Mouse (Mus musculus) forebrain, embryonic 13.5 days (tissue): Measurements from ENCODE around the gene Hist2h2be. TPM values are rescaled to one million over a fixed set of nuclear protein-coding genes. Genes with fewer than 3 reads are reported as not detected.
"Not testable (repeated sequence)": the region's sequence is repeated elsewhere in the genome, so short reads cannot be mapped to it uniquely, and the experiment has no call there.

Experiments used
- ATAC-seq: fragments of 200-750 bp; cut with Nextera tagmentation; 2 replicates; pipeline ENCODE4 v1.8.0; 2017
- H3K27ac ChIP-seq: fragments of 300-500 bp; sonication (generic); 2 replicates; pipeline ENCODE4 v1.5.1; 2015; ENCODE audit warnings: inconsistent platforms, mild to moderate bottlenecking, moderate library complexity
- H3K27me3 ChIP-seq: fragments of 300-500 bp; sonication (generic); 2 replicates; pipeline ENCODE4 v1.6.1; 2015; ENCODE audit warnings: mild to moderate bottlenecking, inconsistent platforms
- H3K36me3 ChIP-seq: fragments of 300-500 bp; sonication (generic); 2 replicates; pipeline ENCODE4 v1.6.1; 2015; ENCODE audit warnings: mild to moderate bottlenecking, inconsistent platforms; ENCODE audit not compliant: poor library complexity, severe bottlenecking
- H3K4me1 ChIP-seq: fragments of 300-500 bp; sonication (generic); 2 replicates; pipeline ENCODE4 v1.6.1; 2015; ENCODE audit warnings: inconsistent platforms
- H3K4me2 ChIP-seq: fragments of 300-500 bp; sonication (generic); 2 replicates; pipeline ENCODE4 v1.6.1; 2015; ENCODE audit warnings: inconsistent platforms, mild to moderate bottlenecking, moderate library complexity
- H3K4me3 ChIP-seq: fragments of 300-500 bp; sonication (generic); 2 replicates; pipeline ENCODE4 v1.5.1; 2015; ENCODE audit warnings: mild to moderate bottlenecking, inconsistent platforms
- H3K9ac ChIP-seq: fragments of 300-500 bp; sonication (generic); 2 replicates; pipeline ENCODE4 v1.6.1; 2015; ENCODE audit warnings: mild to moderate bottlenecking, inconsistent platforms
- H3K9me3 ChIP-seq: fragments of 300-500 bp; sonication (generic); replicated peaks from 2 replicates; pipeline ENCODE4 v1.6.1; 2016; ENCODE audit warnings: inconsistent platforms
- WGBS: fragments of 180-500 bp; shearing (Covaris S2); methylation state at CpG from one replicate; pipeline ENCODE4 v1.1.7; 2015; 5-methylcytosine and 5-hydroxymethylcytosine counted together
- polyA plus RNA-seq: library from polyadenylated mRNA; unstranded; fragments of >200 nt; fragmentation: Nextera tagmentation; extraction: Ambion mirVana; gene quantifications from 2 replicates; pipeline ENCODE4 v1.2.1, GENCODE M21; 2015

Hist2h2be gene
- polyA plus RNA-seq, 1 experiment from 2014 or later: 11.0 TPM

GRCm38 (mm10) chr3:96181510-96182381 is 39.2 kb upstream of the Hist2h2be start:
- peak; percentile 39; the same call in 1 of the 2 replicates for ATAC-seq
- Histone ChIP-seq H3K9ac (peak overlapping the region; percentile 84), H3K27me3 (no peaks in the 10 kb centered on the region), H3K4me3 (peak overlapping the region; percentile 59), H3K27ac (0 out of 2 replicates have a peak overlapping the region, but pooled peaks have one; percentile 48), H3K9me3 (no peaks in the 10 kb centered on the region), H3K36me3 (peaks cover 27% of the 10 kb centered on the region), H3K4me2 (peak overlapping the region; percentile 78), H3K4me1 (peaks cover 23% of the 10 kb centered on the region)
- 43% methylated on average over 12 of the region's 12 CpGs for WGBS

DNA sequence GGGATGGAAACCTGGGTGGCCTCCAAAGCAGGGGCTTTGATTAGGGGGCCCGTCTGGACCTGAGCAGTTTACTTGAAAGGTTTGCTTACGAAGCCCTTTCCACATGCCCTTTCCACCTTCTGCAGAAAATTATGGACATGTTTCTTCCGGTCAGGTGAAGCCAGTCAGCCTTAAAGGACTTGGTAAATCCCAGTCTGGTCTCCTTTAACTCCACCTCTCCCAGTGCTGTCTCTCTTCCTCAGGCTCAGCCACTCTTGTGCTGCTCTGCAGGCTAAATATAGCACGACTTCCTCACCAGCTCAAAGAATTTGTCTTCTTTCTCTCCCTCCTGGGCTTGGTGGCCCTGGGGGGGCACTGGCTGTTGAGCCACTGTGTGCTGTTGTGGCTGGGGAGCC is 38.5 kb upstream of the Hist2h2be start:
- no peaks in the 10 kb centered on the region for H3K9me3 ChIP-seq
- peaks cover 26% of the 10 kb centered on the region for H3K36me3 ChIP-seq
- H3K27ac ChIP-seq: 0 out of 2 replicates have a peak overlapping the region, but pooled peaks have one; percentile 48
- ATAC-seq: no peak
- H3K4me1 ChIP-seq: peaks cover 23% of the 10 kb centered on the region
- peak overlapping the region; percentile 59 for H3K4me3 ChIP-seq
- H3K27me3 ChIP-seq: no peaks in the 10 kb centered on the region
- H3K4me2 ChIP-seq: peak overlapping the region; percentile 78
- peak overlapping the region; percentile 84 for H3K9ac ChIP-seq
- 26% methylated on average over 4 of the region's 4 CpGs for WGBS

- H3K27me3 ChIP-seq: no peaks in the 10 kb centered on the region
- H3K4me3 ChIP-seq: no peak overlapping the region
- 67% methylated on average over 12 of the region's 12 CpGs for WGBS
- no peak overlapping the region for H3K27ac ChIP-seq
- no peaks in the 10 kb centered on the region for H3K9me3 ChIP-seq
- H3K4me2 ChIP-seq: no peak overlapping the region
- H3K4me1 ChIP-seq: peaks cover 12% of the 10 kb centered on the region
- H3K9ac ChIP-seq: 0 out of 2 replicates have a peak overlapping the region, but pooled peaks have one; percentile 6
- no peak for ATAC-seq
- peaks cover 45% of the 10 kb centered on the region for H3K36me3 ChIP-seq
Observed at GRCm38 (mm10) chr3:96192977-96193376, 27.9 kb upstream of the Hist2h2be start.

DNA sequence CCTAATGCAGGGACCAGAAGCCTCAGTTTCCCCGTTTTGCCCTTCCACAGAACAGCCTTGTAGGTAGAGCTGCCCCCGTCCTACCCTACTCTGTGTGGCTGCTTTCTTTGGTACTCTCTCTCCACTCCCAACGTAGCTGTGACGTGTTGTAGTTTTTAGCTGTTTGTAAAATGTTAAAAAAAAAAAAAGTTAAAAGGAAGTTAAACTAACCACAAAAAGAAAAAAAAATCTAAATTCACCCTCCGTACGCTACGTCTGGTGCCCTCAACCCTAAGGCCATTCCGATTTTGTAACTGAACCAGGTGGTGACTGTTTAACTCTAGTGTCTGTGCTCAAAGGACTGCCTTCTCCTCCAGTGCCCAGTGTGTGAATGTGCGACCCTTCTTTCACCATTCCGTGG is 26.0 kb upstream of the Hist2h2be start:
- Histone ChIP-seq H3K9ac (no peak overlapping the region), H3K4me2 (no peak overlapping the region), H3K27ac (no peak overlapping the region), H3K4me3 (no peak overlapping the region), H3K9me3 (no peaks in the 10 kb centered on the region), H3K36me3 (peaks cover 31% of the 10 kb centered on the region), H3K27me3 (no peaks in the 10 kb centered on the region), H3K4me1 (peaks cover 15% of the 10 kb centered on the region)
- no peak for ATAC-seq
- WGBS: 94% methylated on average over 10 of the region's 10 CpGs

- H3K4me2 ChIP-seq: peak overlapping the region; percentile 97
- H3K4me3 ChIP-seq: no peak overlapping the region
Observed at GRCm38 (mm10) chr3:96195616-96196313, 25.2 kb upstream of the Hist2h2be start.

GRCm38 (mm10) chr3:96196437-96197128 is 24.3 kb upstream of the Hist2h2be start:
- H3K4me3 ChIP-seq: peak overlapping the region; percentile 62
- H3K27ac ChIP-seq: peak overlapping the region; percentile 96
- H3K9me3 ChIP-seq: no peaks in the 10 kb centered on the region
- H3K27me3 ChIP-seq: no peaks in the 10 kb centered on the region
- 21% methylated on average over 27 of the region's 27 CpGs for WGBS
- peak overlapping the region; percentile 97 for H3K4me2 ChIP-seq
- peaks cover 23% of the 10 kb centered on the region; the same call in 1 of the 2 replicates for H3K36me3 ChIP-seq
- H3K9ac ChIP-seq: peak overlapping the region; percentile 94
- ATAC-seq: peak; percentile 9; the same call in 1 of the 2 replicates
- peaks cover 15% of the 10 kb centered on the region for H3K4me1 ChIP-seq

More at GRCm38 (mm10) chr3:96195616-96196313, 25.2 kb upstream of the Hist2h2be start:
- H3K36me3 ChIP-seq: peaks cover 23% of the 10 kb centered on the region
- H3K9ac ChIP-seq: no peak overlapping the region
- H3K4me1 ChIP-seq: peaks cover 15% of the 10 kb centered on the region
- WGBS: 91% methylated on average over 11 of the region's 11 CpGs
- H3K9me3 ChIP-seq: no peaks in the 10 kb centered on the region
- no peaks in the 10 kb centered on the region for H3K27me3 ChIP-seq
- no peak for ATAC-seq
- H3K27ac ChIP-seq: no peak overlapping the region

- Histone ChIP-seq H3K9ac (peak overlapping the region; percentile 94), H3K36me3 (peaks cover 23% of the 10 kb centered on the region; the same call in 1 of the 2 replicates), H3K27ac (peak overlapping the region; percentile 96), H3K4me3 (peak overlapping the region; percentile 62), H3K4me1 (peaks cover 15% of the 10 kb centered on the region), H3K27me3 (no peaks in the 10 kb centered on the region), H3K9me3 (no peaks in the 10 kb centered on the region), H3K4me2 (peak overlapping the region; percentile 97)
- WGBS: under 1% methylated on average over 50 of the region's 50 CpGs
- peak; percentile 95 for ATAC-seq
Observed at GRCm38 (mm10) chr3:96197129-96197749, 23.7 kb upstream of the Hist2h2be start.

DNA sequence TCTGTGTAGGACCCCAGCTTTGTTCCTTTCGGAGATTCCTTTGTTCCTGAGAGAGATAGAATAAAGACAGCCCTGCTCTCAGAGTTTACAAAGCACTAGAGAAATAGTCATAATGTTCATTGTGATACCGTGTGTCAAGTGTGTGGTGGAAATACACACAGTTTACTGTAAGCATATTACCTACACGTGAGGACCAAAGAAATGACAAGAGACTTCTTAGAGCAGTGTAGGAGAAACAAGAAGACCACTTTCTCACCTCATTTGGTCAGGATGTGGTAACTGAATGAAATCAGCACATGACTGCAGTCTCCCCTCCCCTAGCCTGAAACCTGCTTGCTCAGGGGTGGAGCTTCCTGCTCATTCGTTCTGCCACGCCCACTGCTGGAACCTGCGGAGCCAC is 22.7 kb upstream of the Hist2h2be start:
- no peaks in the 10 kb centered on the region for H3K27me3 ChIP-seq
- peak; percentile 31 for ATAC-seq
- H3K27ac ChIP-seq: no peak overlapping the region
- 6% methylated on average over 6 of the region's 6 CpGs for WGBS
- H3K9ac ChIP-seq: peak overlapping the region; percentile 14; the same call in 1 of the 2 replicates
- H3K4me2 ChIP-seq: peak overlapping the region; percentile 97
- H3K36me3 ChIP-seq: peaks cover 20% of the 10 kb centered on the region; the same call in 1 of the 2 replicates
- peaks cover 15% of the 10 kb centered on the region for H3K4me1 ChIP-seq
- H3K9me3 ChIP-seq: no peaks in the 10 kb centered on the region
- peak overlapping the region; percentile 62 for H3K4me3 ChIP-seq

GRCm38 (mm10) chr3:96198601-96199251 is 22.2 kb upstream of the Hist2h2be start:
- H3K4me2 ChIP-seq, H3K27ac ChIP-seq, ATAC-seq, H3K9me3 ChIP-seq, H3K4me3 ChIP-seq, H3K9ac ChIP-seq, H3K27me3 ChIP-seq: not testable (repeated sequence)
- Histone ChIP-seq H3K36me3 (peaks cover 14% of the 10 kb centered on the region; the same call in 1 of the 2 replicates), H3K4me1 (peaks cover 15% of the 10 kb centered on the region)
- WGBS: 24% methylated on average over 8 of the region's 8 CpGs

DNA sequence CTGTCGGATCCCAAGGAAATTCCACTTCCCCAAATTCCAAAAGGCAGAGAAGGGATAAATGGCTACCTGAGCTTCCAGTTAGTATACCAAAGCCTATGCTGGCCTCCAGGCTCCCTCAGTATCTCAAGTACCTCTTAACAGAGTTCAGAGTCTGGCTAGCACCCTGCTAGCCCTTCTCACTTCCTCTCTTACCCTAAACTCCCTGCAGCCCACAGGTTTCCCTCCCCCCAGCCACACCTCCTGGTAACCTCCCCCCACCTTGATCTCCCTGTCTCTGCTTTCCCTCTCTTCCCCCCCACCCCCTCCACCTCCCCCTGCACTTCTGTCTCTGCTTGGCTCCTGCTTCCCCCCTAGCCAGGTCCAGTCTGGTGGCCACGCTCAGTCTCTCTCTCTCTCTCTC is 21.2 kb upstream of the Hist2h2be start:
- ATAC-seq: no peak
- H3K4me3 ChIP-seq: no peak overlapping the region
- 72% methylated on average over 2 of the region's 2 CpGs for WGBS
- no peak overlapping the region for H3K9ac ChIP-seq
- no peaks in the 10 kb centered on the region for H3K9me3 ChIP-seq
- no peaks in the 10 kb centered on the region for H3K27me3 ChIP-seq
- 0 out of 2 replicates have a peak, but pooled peaks cover 4% of the 10 kb centered on the region for H3K36me3 ChIP-seq
- H3K4me1 ChIP-seq: peaks cover 15% of the 10 kb centered on the region
- no peak overlapping the region for H3K27ac ChIP-seq
- no peak overlapping the region for H3K4me2 ChIP-seq

- Histone ChIP-seq H3K27me3 (no peaks in the 10 kb centered on the region), H3K4me3 (no peak overlapping the region), H3K27ac (no peak overlapping the region), H3K9ac (no peak overlapping the region), H3K4me1 (no peaks in the 10 kb centered on the region), H3K9me3 (no peaks in the 10 kb centered on the region), H3K4me2 (no peak overlapping the region), H3K36me3 (no peaks in the 10 kb centered on the region)
- WGBS: 90% methylated on average over 3 of the region's 3 CpGs
- no peak for ATAC-seq
Observed at GRCm38 (mm10) chr3:96207819-96208218, 13.1 kb upstream of the Hist2h2be start.
